Mouse (Mus musculus) myocyte (in vitro differentiated cells): ENCODE data around the gene Dnajc13.

ENCODE experiments used
- E2F4 ChIP-seq: IDR thresholded peaks from one replicate; pipeline ENCODE4 v1.6.1; 2011; ENCODE audit warnings: mild to moderate bottlenecking, control low read depth, moderate library complexity; ENCODE audit not compliant: insufficient read depth
- MAX ChIP-seq: IDR thresholded peaks from one replicate; pipeline ENCODE4 v1.6.1; 2011; ENCODE audit warnings: low read depth, mild to moderate bottlenecking, control low read depth
- MYOD1 ChIP-seq, 3 experiments: IDR thresholded peaks; one replicate each; pipeline ENCODE4 v1.6.1; 2011; ENCODE audit warnings: control low read depth in 2 of 3, low read depth in 2 of 3, mild to moderate bottlenecking in 2 of 3, moderate library complexity in 1 of 3; ENCODE audit not compliant: insufficient read length in 2 of 3, control insufficient read depth in 1 of 3
- MYOG ChIP-seq, 3 experiments: IDR thresholded peaks; one replicate each; pipeline ENCODE4 v1.6.1; 2011; ENCODE audit warnings: control low read depth in 2 of 3, low read depth in 2 of 3, mild to moderate bottlenecking in 2 of 3; ENCODE audit not compliant: insufficient read length in 2 of 3, control insufficient read depth in 1 of 3, insufficient read depth in 1 of 3
- POLR2A ChIP-seq: IDR thresholded peaks from one replicate; pipeline ENCODE4 v1.6.1; 2011; ENCODE audit warnings: low read depth, mild to moderate bottlenecking, control low read depth, moderate library complexity; ENCODE audit not compliant: insufficient read length
- POLR2AphosphoS2 ChIP-seq: IDR thresholded peaks from one replicate; pipeline ENCODE4 v1.6.1; 2011; ENCODE audit warnings: low read depth, control low read depth; ENCODE audit not compliant: insufficient read length
- TCF12 ChIP-seq: IDR thresholded peaks from one replicate; pipeline ENCODE4 v1.6.1; 2011; ENCODE audit warnings: mild to moderate bottlenecking, control low read depth; ENCODE audit not compliant: poor library complexity, insufficient read depth, severe bottlenecking
- USF1 ChIP-seq: IDR thresholded peaks from one replicate; pipeline ENCODE4 v1.6.1; 2011; ENCODE audit warnings: low read depth, mild to moderate bottlenecking, control low read depth, moderate library complexity

- TF ChIP-seq POLR2A (no peak), E2F4 (no peak), MYOG (IDR thresholded peaks at IDR 0.05; ENCODE audit: control insufficient read depth in 1 of 3, insufficient read depth in 1 of 3, insufficient read length in 2 of 3, low read depth in 2 of 3) (no peak), USF1 (no peak), MAX (no peak), MYOD1 (IDR thresholded peaks at IDR 0.05; ENCODE audit: control insufficient read depth in 1 of 3, insufficient read length in 2 of 3, low read depth in 2 of 3) (no peak), TCF12 (no peak), POLR2AphosphoS2 (no peak)
These were observed 157.7 kb downstream of the Dnajc13 start for GRCm38 (mm10) chr9:104104986-104105385.
